In genomic region chrX:8211490-8212207, GRCm38 (mm10) we compare ENCODE assay signal across 24 mouse cellular contexts. TPM values are rescaled to one million over a fixed set of nuclear protein-coding genes. Genes with fewer than 3 reads are reported as not detected.
DNase-seq lines count a peak whose midpoint lies in the region; ATAC-seq and TF ChIP-seq lines count a peak whose summit lies in the region.
"Had no signal": no experiment of that assay in that cellular context is flagged by ENCODE, and none has a peak within 500 bp of the region (broad histone marks: within the 10 kb centered on the region; RNA-seq: fewer than 3 reads in every experiment).

No protein-coding gene starts in this region.

- no peaks in the 10 kb centered on the region for H3K79me2 ChIP-seq in MEL (ENCODE audit: control insufficient read depth, insufficient read depth, low read length, poor library complexity)

- H3K4me2 ChIP-seq in liver, postnatal 0 days (ENCODE audit: low read depth, low read length): no peak overlapping the region
- H3K4me2 ChIP-seq in liver, embryonic 12.5 days: no peak overlapping the region
- H3K4me2 ChIP-seq: embryonic facial prominence, embryonic 12.5 days; forebrain, embryonic 13.5 days; forebrain, embryonic 15.5 days had no signal

- TF ChIP-seq EP300 in liver, postnatal 0 days (IDR thresholded peaks at IDR 0.05; ENCODE audit: low read depth): peak; percentile 33; the same call in 1 of the 2 replicates
- TF ChIP-seq EP300 in MEL (IDR thresholded peaks at IDR 0.05; ENCODE audit: low read depth in 1 of 2, low read length in 2 of 2): peak; percentile 79 to 88

- ATAC-seq in liver, postnatal 0 days: peak; percentile 74
- ATAC-seq in liver, embryonic 12.5 days: no peak
- ATAC-seq: CD4-positive, CD25-positive, alpha-beta regulatory T cell, adult 4 months; forebrain, embryonic 13.5 days; forebrain, embryonic 15.5 days had no signal

- H3K4me3 ChIP-seq in liver, postnatal 0 days (ENCODE audit: low read depth, low read length): no peak overlapping the region
- no peak overlapping the region for H3K4me3 ChIP-seq in liver, embryonic 12.5 days
- no peak overlapping the region for H3K4me3 ChIP-seq in MEL (ENCODE audit: control insufficient read depth in 1 of 2, insufficient read depth in 1 of 2, low read depth in 2 of 2, low read length in 2 of 2)
- H3K4me3 ChIP-seq: embryonic facial prominence, embryonic 10.5 days; embryonic facial prominence, embryonic 12.5 days; forebrain, embryonic 13.5 days; forebrain, embryonic 15.5 days had no signal

- no peak overlapping the region for H3K27ac ChIP-seq in liver, postnatal 0 days (ENCODE audit: low read depth)
- no peak overlapping the region for H3K27ac ChIP-seq in liver, embryonic 12.5 days
- peak overlapping the region; percentile 15 for H3K27ac ChIP-seq in MEL (ENCODE audit: control insufficient read depth, low read depth, low read length)
- H3K27ac ChIP-seq: embryonic facial prominence, embryonic 10.5 days; embryonic facial prominence, embryonic 12.5 days; forebrain, embryonic 13.5 days; forebrain, embryonic 15.5 days had no signal

- intact Hi-C loops in heart, postnatal 25 days (cut with DNase I): no loop called here

- no peak for TF ChIP-seq CTCF in liver, postnatal 0 days (IDR thresholded peaks at IDR 0.05; ENCODE audit: low read depth)
- TF ChIP-seq CTCF in MEL (IDR thresholded peaks at IDR 0.05 in 2 of 3, conservative IDR thresholded peaks at IDR 0.05 in 1 of 3; ENCODE audit: control insufficient read depth in 1 of 3, insufficient read depth in 1 of 3, low read depth in 2 of 3, low read length in 3 of 3, poor library complexity in 1 of 3, severe bottlenecking in 1 of 3): no peak

- peak; percentile 10 for DNase-seq in heart, adult 11 months
- DNase-seq in heart, postnatal 25 days (ENCODE audit: low spot score): no peak
- no peak for DNase-seq in liver, postnatal 0 days
- DNase-seq in MEL (ENCODE audit: low read depth, low spot score): peak; percentile 71
- DNase-seq in embryo, embryonic 9.5 days (ENCODE audit: extremely low spot score): no peak
- DNase-seq: adrenal gland, adult 2 months; adrenal gland, postnatal 10 days; adrenal gland, postnatal 25 days; B cell, adult 2 months; cerebellum, adult 11 months; cerebellum, adult 18-20 months; cerebellum, adult 8-10 months; cerebellum, adult 9-11 months; cerebellum, postnatal 14 days; cerebellum, postnatal 36 days; embryo, embryonic 11 days had no signal

- TF ChIP-seq RAD21 in MEL (IDR thresholded peaks at IDR 0.05; ENCODE audit: low read depth, low read length): no peak

- no peaks in the 10 kb centered on the region for H3K9me3 ChIP-seq in liver, postnatal 0 days (ENCODE audit: low read length)
- no peaks in the 10 kb centered on the region for H3K9me3 ChIP-seq in liver, embryonic 12.5 days (replicated peaks)
- H3K9me3 ChIP-seq in MEL (replicated peaks; ENCODE audit: insufficient read depth, low read length): no peaks in the 10 kb centered on the region
- H3K9me3 ChIP-seq: embryonic facial prominence, embryonic 10.5 days; embryonic facial prominence, embryonic 12.5 days; forebrain, embryonic 13.5 days; forebrain, embryonic 15.5 days; G1E had no signal

- WGBS in liver, postnatal 0 days (ENCODE audit: insufficient replicate concordance): 50% methylated on average over 7 of the region's 7 CpGs
- WGBS in liver, embryonic 12.5 days (ENCODE audit: insufficient replicate concordance): 51% methylated on average over 7 of the region's 7 CpGs

- H3K36me3 ChIP-seq in liver, postnatal 0 days (replicated peaks; ENCODE audit: insufficient read depth, low read length): no peaks in the 10 kb centered on the region
- no peaks in the 10 kb centered on the region for H3K36me3 ChIP-seq in liver, embryonic 12.5 days
- peaks cover 0 to 14% of the 10 kb centered on the region in 2 experiments; a peak in 2 of 4 replicates for H3K36me3 ChIP-seq in MEL (ENCODE audit: control insufficient read depth in 1 of 2, insufficient read depth in 2 of 2, low read length in 2 of 2)
- H3K36me3 ChIP-seq: embryonic facial prominence, embryonic 10.5 days; embryonic facial prominence, embryonic 12.5 days; forebrain, embryonic 15.5 days; G1E had no signal

- TF ChIP-seq POLR2A in MEL (IDR thresholded peaks at IDR 0.05; ENCODE audit: control insufficient read depth in 1 of 2, insufficient read depth in 1 of 2, low read depth in 1 of 2, low read length in 2 of 2, poor library complexity in 1 of 2): peak in 1 of 2 experiments; percentile 30; a peak in 1 of 4 replicates

- no peaks in the 10 kb centered on the region for H3K4me1 ChIP-seq in liver, postnatal 0 days (ENCODE audit: insufficient read depth)
- peaks cover 7% of the 10 kb centered on the region; the same call in 1 of the 2 replicates for H3K4me1 ChIP-seq in liver, embryonic 12.5 days
- peaks cover 10 to 13% of the 10 kb centered on the region in 2 experiments for H3K4me1 ChIP-seq in MEL (ENCODE audit: control insufficient read depth in 1 of 2, insufficient read depth in 2 of 2, low read length in 2 of 2)
- H3K4me1 ChIP-seq: embryonic facial prominence, embryonic 10.5 days; embryonic facial prominence, embryonic 12.5 days; forebrain, embryonic 13.5 days; forebrain, embryonic 15.5 days had no signal

- no peaks in the 10 kb centered on the region for H3K27me3 ChIP-seq in liver, postnatal 0 days (ENCODE audit: insufficient read depth, low read length)
- peaks cover 16% of the 10 kb centered on the region for H3K27me3 ChIP-seq in liver, embryonic 12.5 days (replicated peaks)
- H3K27me3 ChIP-seq in MEL (ENCODE audit: control insufficient read depth in 1 of 2, insufficient read depth in 2 of 2, low read length in 2 of 2): no peaks in the 10 kb centered on the region
- H3K27me3 ChIP-seq: embryonic facial prominence, embryonic 12.5 days; forebrain, embryonic 13.5 days; forebrain, embryonic 15.5 days had no signal

- no peak overlapping the region for H3K9ac ChIP-seq in liver, postnatal 0 days (replicated peaks)
- no peak overlapping the region for H3K9ac ChIP-seq in liver, embryonic 12.5 days
- H3K9ac ChIP-seq in MEL (ENCODE audit: control insufficient read depth, low read depth, low read length, poor library complexity, severe bottlenecking): no peak overlapping the region
- H3K9ac ChIP-seq: embryonic facial prominence, embryonic 12.5 days; forebrain, embryonic 13.5 days; forebrain, embryonic 15.5 days had no signal

TF ChIP-seq in MEL, 35 proteins besides CTCF, POLR2A, EP300 and RAD21 (continues in another document):
- TF ChIP-seq MEF2A (IDR thresholded peaks at IDR 0.05; ENCODE audit: extremely low read depth, insufficient replicate concordance, low read depth, low read length, poor library complexity, severe bottlenecking) (no peak), ETS1 (IDR thresholded peaks at IDR 0.05; ENCODE audit: low read depth, low read length) (peak; percentile 78), TBP (IDR thresholded peaks at IDR 0.05; ENCODE audit: low read depth, low read length) (peak; percentile 66; the same call in 1 of the 2 replicates), NRF1 (IDR thresholded peaks at IDR 0.05; ENCODE audit: insufficient read depth, low read depth, low read length, poor library complexity, severe bottlenecking) (no peak), ELF1 (IDR thresholded peaks at IDR 0.05; ENCODE audit: low read depth, low read length) (no peak), USF2 (IDR thresholded peaks at IDR 0.05; ENCODE audit: borderline replicate concordance in 1 of 2, insufficient read depth in 1 of 2, low read depth in 1 of 2, low read length in 2 of 2) (no peak), CHD1 (IDR thresholded peaks at IDR 0.05; ENCODE audit: low read depth, low read length) (no peak), HCFC1 (IDR thresholded peaks at IDR 0.05; ENCODE audit: low read depth, low read length) (no peak), CHD2 (IDR thresholded peaks at IDR 0.05; ENCODE audit: low read length) (no peak)

RNA-seq across cellular contexts. Expression of gene Porcn, which starts 5.3 kb away (rescaled TPM):
- total RNA-seq in heart, postnatal 25 days (2021): 1 to 10 TPM; 1.9 to 2.6 TPM
- polyA plus RNA-seq in liver, postnatal 0 days (2015; fragmentation: Nextera tagmentation; extraction: Ambion mirVana): 1.5 and 1.9 TPM in 2 replicates
- polyA plus RNA-seq in liver, embryonic 12.5 days (2016; fragmentation: Nextera tagmentation; extraction: Ambion mirVana): 1.2 and 1.4 TPM in 2 replicates
- total RNA-seq in MEL (2012; rRNA removed): 3.5 and 4.5 TPM in 2 replicates
- 10 to 100 TPM in 1 of 2 experiments, not detected in 1; 16.1 TPM for polyA plus RNA-seq in MEL (2012; ENCODE audit: insufficient read depth in 1 of 2, insufficient read length in 2 of 2, low read depth in 1 of 2, low replicate concordance in 2 of 2, missing spikeins in 1 of 2)

RNA-seq across cellular contexts. Expression of gene Ebp, which starts 18.3 kb away (rescaled TPM):
- total RNA-seq in heart, postnatal 25 days (2021): 10 to 100 TPM; 19.6 to 22.6 TPM
- polyA plus RNA-seq in liver, postnatal 0 days (2015; fragmentation: Nextera tagmentation; extraction: Ambion mirVana): 74.7 and 84.5 TPM in 2 replicates
- polyA plus RNA-seq in liver, embryonic 12.5 days (2016; fragmentation: Nextera tagmentation; extraction: Ambion mirVana): 58.3 and 59.8 TPM in 2 replicates
- total RNA-seq in MEL (2012; rRNA removed): 99.4 and 103 TPM in 2 replicates
- 100 to 1,000 TPM in 1 of 2 experiments, not detected in 1; 133 TPM for polyA plus RNA-seq in MEL (2012; ENCODE audit: insufficient read depth in 1 of 2, insufficient read length in 2 of 2, low read depth in 1 of 2, low replicate concordance in 2 of 2, missing spikeins in 1 of 2)

RNA-seq across cellular contexts. Expression of gene Tbc1d25, which starts 35.7 kb away (rescaled TPM):
- total RNA-seq in heart, postnatal 25 days (2021): 1 to 10 TPM; 4.2 to 4.3 TPM
- polyA plus RNA-seq in liver, postnatal 0 days (2015; fragmentation: Nextera tagmentation; extraction: Ambion mirVana): 2.1 and 2.2 TPM in 2 replicates
- 6.7 and 7.0 TPM in 2 replicates for polyA plus RNA-seq in liver, embryonic 12.5 days (2016; fragmentation: Nextera tagmentation; extraction: Ambion mirVana)
- 8.0 and 10.1 TPM in 2 replicates for total RNA-seq in MEL (2012; rRNA removed)
- polyA plus RNA-seq in MEL (2012; ENCODE audit: insufficient read depth in 1 of 2, insufficient read length in 2 of 2, low read depth in 1 of 2, low replicate concordance in 2 of 2, missing spikeins in 1 of 2): 10 to 100 TPM in 1 of 2 experiments, not detected in 1; 23.4 TPM

RNA-seq across cellular contexts. Expression of gene Ftsj1, which starts 40.6 kb away (rescaled TPM):
- total RNA-seq in heart, postnatal 25 days (2021): 10 to 100 TPM; 10.3 to 10.7 TPM
- polyA plus RNA-seq in liver, postnatal 0 days (2015; fragmentation: Nextera tagmentation; extraction: Ambion mirVana): 16.4 and 17.7 TPM in 2 replicates
- 42.2 and 42.6 TPM in 2 replicates for polyA plus RNA-seq in liver, embryonic 12.5 days (2016; fragmentation: Nextera tagmentation; extraction: Ambion mirVana)
- total RNA-seq in MEL (2012; rRNA removed): 47.2 and 51.8 TPM in 2 replicates
- 100 to 1,000 TPM in 1 of 2 experiments, not detected in 1; 124 TPM for polyA plus RNA-seq in MEL (2012; ENCODE audit: insufficient read depth in 1 of 2, insufficient read length in 2 of 2, low read depth in 1 of 2, low replicate concordance in 2 of 2, missing spikeins in 1 of 2)

RNA-seq across cellular contexts. Expression of gene Slc38a5, which starts 59.3 kb away (rescaled TPM):
- total RNA-seq in heart, postnatal 25 days (2021): under 1 TPM; 0.49 to 0.81 TPM
- polyA plus RNA-seq in liver, postnatal 0 days (2015; fragmentation: Nextera tagmentation; extraction: Ambion mirVana): 32.0 and 35.9 TPM in 2 replicates
- 75.0 and 77.7 TPM in 2 replicates for polyA plus RNA-seq in liver, embryonic 12.5 days (2016; fragmentation: Nextera tagmentation; extraction: Ambion mirVana)
- total RNA-seq in MEL (2012; rRNA removed): 63.5 and 100 TPM in 2 replicates
- polyA plus RNA-seq in MEL (2012; ENCODE audit: insufficient read depth in 1 of 2, insufficient read length in 2 of 2, low read depth in 1 of 2, low replicate concordance in 2 of 2, missing spikeins in 1 of 2): 100 to 1,000 TPM in 1 of 2 experiments, not detected in 1; 146 TPM
- total RNA-seq: adrenal gland, postnatal 25 days; CH12.LX had no signal
- polyA plus RNA-seq: CD4-positive, CD25-positive, alpha-beta regulatory T cell, adult 4 months had no signal

Comparison
In these comparisons a context has a peak if more than half of its experiments do, and no peak if none do; other contexts are left out.
1. DNase-seq: peak in heart, adult 11 months (single experiment) and MEL (single experiment); none in heart, postnatal 25 days (single experiment), liver, postnatal 0 days (single experiment) and embryo, embryonic 9.5 days (single experiment).